Comparison of ENCODE assay signal across 35 mouse cellular contexts in the genomic region with DNA sequence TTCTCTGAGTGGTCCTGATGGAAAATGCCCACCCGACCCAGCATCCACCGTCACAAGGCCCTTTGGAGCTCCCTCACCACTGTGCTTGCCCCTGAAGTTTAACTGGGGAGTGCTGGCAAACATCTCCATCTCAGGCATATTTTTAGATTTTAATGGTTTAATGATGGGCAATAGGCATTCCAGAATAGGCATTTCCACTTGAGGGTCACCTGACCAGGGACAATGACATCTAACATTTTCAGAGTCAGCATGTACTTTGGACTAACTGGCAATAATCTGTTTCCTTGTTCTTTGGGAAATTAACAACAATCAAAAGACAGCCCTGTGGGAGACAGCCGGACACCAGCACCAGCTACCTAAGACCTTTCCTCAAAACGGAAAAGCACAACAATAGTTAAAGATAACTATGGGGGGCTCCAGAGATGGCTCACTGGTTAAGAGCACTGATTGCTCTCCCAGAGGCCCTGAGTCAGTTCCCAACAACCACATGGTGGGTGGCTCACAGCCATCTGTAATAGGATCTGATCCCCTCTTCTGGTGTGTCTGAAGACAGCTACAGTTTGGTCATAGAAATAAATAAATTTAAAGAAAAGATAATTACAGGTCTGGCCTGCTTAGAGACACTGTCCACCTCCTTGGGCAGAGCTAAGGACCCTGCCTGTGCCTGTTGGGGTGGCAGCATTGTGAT. TPM values are rescaled to one million over a fixed set of nuclear protein-coding genes. Genes with fewer than 3 reads are reported as not detected.
DNase-seq lines count a peak whose midpoint lies in the region; ATAC-seq and TF ChIP-seq lines count a peak whose summit lies in the region.
"Had no signal": no experiment of that assay in that cellular context is flagged by ENCODE, and none has a peak within 500 bp of the region (broad histone marks: within the 10 kb centered on the region; RNA-seq: fewer than 3 reads in every experiment).

No protein-coding gene starts in this region.

- H3K27ac ChIP-seq in kidney, adult 2 months (ENCODE audit: insufficient read depth, low read depth, low read length) = peak overlapping the region; percentile 65
- H3K27ac ChIP-seq in liver, adult 2 months (replicated peaks; ENCODE audit: insufficient read depth, low read depth, low read length) = no peak overlapping the region
- H3K27ac ChIP-seq in liver, embryonic 12.5 days = no peak overlapping the region
- H3K27ac ChIP-seq in intestine, embryonic 15.5 days = peak overlapping the region; percentile 66
- H3K27ac ChIP-seq: embryonic facial prominence, embryonic 15.5 days; forebrain, embryonic 12.5 days; hindbrain, embryonic 10.5 days; hindbrain, embryonic 15.5 days; lung, embryonic 15.5 days; midbrain, embryonic 13.5 days; stomach, embryonic 15.5 days had no signal

- H3K4me2 ChIP-seq in liver, embryonic 12.5 days = no peak overlapping the region
- 0 out of 2 replicates have a peak overlapping the region, but pooled peaks have one; percentile 7 for H3K4me2 ChIP-seq in intestine, embryonic 15.5 days (replicated peaks)
- H3K4me2 ChIP-seq: embryonic facial prominence, embryonic 15.5 days; forebrain, embryonic 12.5 days; hindbrain, embryonic 15.5 days; lung, embryonic 15.5 days; midbrain, embryonic 13.5 days; stomach, embryonic 15.5 days had no signal

- no peak overlapping the region for H3K9ac ChIP-seq in liver, adult 2 months (ENCODE audit: low read depth, low read length)
- H3K9ac ChIP-seq in liver, embryonic 12.5 days = no peak overlapping the region
- H3K9ac ChIP-seq in intestine, embryonic 15.5 days = no peak overlapping the region
- H3K9ac ChIP-seq: embryonic facial prominence, embryonic 15.5 days; forebrain, embryonic 12.5 days; forebrain, postnatal 0 days; hindbrain, embryonic 15.5 days; lung, embryonic 15.5 days; midbrain, embryonic 13.5 days; stomach, embryonic 15.5 days had no signal

- no peak overlapping the region for H3K4me3 ChIP-seq in kidney, adult 2 months (ENCODE audit: insufficient read depth, low read depth, low read length)
- no peak overlapping the region for H3K4me3 ChIP-seq in liver, adult 2 months (ENCODE audit: insufficient read depth, low read depth, low read length)
- H3K4me3 ChIP-seq in liver, embryonic 12.5 days = no peak overlapping the region
- H3K4me3 ChIP-seq in intestine, embryonic 15.5 days (replicated peaks) = no peak overlapping the region
- H3K4me3 ChIP-seq: embryonic facial prominence, embryonic 15.5 days; forebrain, embryonic 12.5 days; hindbrain, embryonic 10.5 days; hindbrain, embryonic 15.5 days; lung, embryonic 15.5 days; midbrain, embryonic 13.5 days; stomach, embryonic 15.5 days had no signal

- peak; percentile 85 for DNase-seq in kidney, adult 2 months
- no peak for DNase-seq in kidney, adult 18-20 months
- DNase-seq in liver, adult 2 months (ENCODE audit: extremely low read depth, low read depth, low spot score) = peak; percentile 79
- DNase-seq in gastrocnemius, adult 18-20 months (ENCODE audit: low spot score) = no peak
- DNase-seq in natural killer cell, adult 2 months (ENCODE audit: low spot score in 2 of 2) = no peak
- DNase-seq: adrenal gland, postnatal 25 days; cerebellum, adult 18-20 months; cerebellum, postnatal 10 days; forebrain, postnatal 0 days; gastrocnemius, postnatal 14 days; heart, postnatal 14 days; layer of hippocampus, postnatal 36 days; left cerebral cortex, postnatal 4 days; liver; lung, postnatal 36 days; retina, postnatal 1 day; right cerebral cortex, postnatal 14 days; thymus, postnatal 25 days had no signal

- H3K9me3 ChIP-seq in liver, embryonic 12.5 days (replicated peaks) = no peaks in the 10 kb centered on the region
- H3K9me3 ChIP-seq in intestine, embryonic 15.5 days = no peaks in the 10 kb centered on the region
- H3K9me3 ChIP-seq: embryonic facial prominence, embryonic 15.5 days; forebrain, embryonic 12.5 days; hindbrain, embryonic 10.5 days; hindbrain, embryonic 15.5 days; lung, embryonic 15.5 days; midbrain, embryonic 13.5 days; stomach, embryonic 15.5 days had no signal

- peaks cover 37% of the 10 kb centered on the region for H3K4me1 ChIP-seq in kidney, adult 2 months (ENCODE audit: control insufficient read depth, insufficient read depth, low read length)
- H3K4me1 ChIP-seq in liver, adult 2 months (ENCODE audit: control insufficient read depth, insufficient read depth, low read length) = peaks cover 3% of the 10 kb centered on the region; the same call in 1 of the 2 replicates
- H3K4me1 ChIP-seq in liver, embryonic 12.5 days = peaks cover 19% of the 10 kb centered on the region
- H3K4me1 ChIP-seq in intestine, embryonic 15.5 days (replicated peaks) = peaks cover 7% of the 10 kb centered on the region; the same call in 1 of the 2 replicates

- no peak for ATAC-seq in liver, embryonic 12.5 days
- ATAC-seq in intestine, embryonic 15.5 days = peak; percentile 61
- ATAC-seq: CD4-positive, CD25-positive, alpha-beta regulatory T cell, adult 4 months; forebrain, postnatal 0 days; inflammation-experienced regulatory T-cells, adult 6 months; midbrain, embryonic 13.5 days had no signal

- H3K79me2 ChIP-seq in liver, adult 2 months (ENCODE audit: control insufficient read depth, insufficient read depth, low read length) = no peaks in the 10 kb centered on the region

- H3K36me3 ChIP-seq in kidney, adult 2 months (ENCODE audit: control insufficient read depth, insufficient read depth, low read length) = no peaks in the 10 kb centered on the region
- H3K36me3 ChIP-seq in liver, adult 2 months (ENCODE audit: control insufficient read depth, insufficient read depth, low read length) = no peaks in the 10 kb centered on the region
- H3K36me3 ChIP-seq in liver, embryonic 12.5 days = no peaks in the 10 kb centered on the region
- no peaks in the 10 kb centered on the region for H3K36me3 ChIP-seq in intestine, embryonic 15.5 days
- H3K36me3 ChIP-seq: embryonic facial prominence, embryonic 15.5 days; forebrain, embryonic 12.5 days; hindbrain, embryonic 10.5 days; hindbrain, embryonic 15.5 days; lung, embryonic 15.5 days; midbrain, embryonic 13.5 days; stomach, embryonic 15.5 days had no signal

- WGBS in kidney, adult 2 months = 52% methylated on average over 4 of the region's 4 CpGs
- WGBS in liver, adult 2 months = 73% methylated on average over 4 of the region's 4 CpGs
- WGBS in liver, embryonic 12.5 days (ENCODE audit: insufficient replicate concordance) = 77% methylated on average over 4 of the region's 4 CpGs
- WGBS in intestine, embryonic 15.5 days = 55% methylated on average over 4 of the region's 4 CpGs

- no peaks in the 10 kb centered on the region for H3K27me3 ChIP-seq in kidney, adult 2 months (replicated peaks; ENCODE audit: control insufficient read depth, insufficient read depth, low read length)
- no peaks in the 10 kb centered on the region for H3K27me3 ChIP-seq in liver, adult 2 months (ENCODE audit: control insufficient read depth, insufficient read depth, low read length)
- H3K27me3 ChIP-seq in liver, embryonic 12.5 days (replicated peaks) = no peaks in the 10 kb centered on the region
- H3K27me3 ChIP-seq in intestine, embryonic 15.5 days (replicated peaks) = no peaks in the 10 kb centered on the region
- H3K27me3 ChIP-seq: embryonic facial prominence, embryonic 15.5 days; forebrain, embryonic 12.5 days; hindbrain, embryonic 15.5 days; lung, embryonic 15.5 days; midbrain, embryonic 13.5 days; stomach, embryonic 15.5 days had no signal

- TF ChIP-seq POLR2A in kidney, adult 2 months (IDR thresholded peaks at IDR 0.05; ENCODE audit: low read depth, low read length) = no peak
- TF ChIP-seq POLR2A in liver, adult 2 months (IDR thresholded peaks at IDR 0.05; ENCODE audit: extremely low read depth, insufficient read depth, low read length) = no peak

- no peak for TF ChIP-seq CTCF in kidney, adult 2 months (conservative IDR thresholded peaks at IDR 0.05; ENCODE audit: insufficient read depth, insufficient read length, low read depth, low read length)
- TF ChIP-seq CTCF in liver, adult 2 months (IDR thresholded peaks at IDR 0.05; ENCODE audit: low read depth, low read length) = no peak

RNA-seq across cellular contexts. Expression of a gene that starts 12.2 kb away (rescaled TPM):
- polyA plus RNA-seq in kidney, adult 2 months (2012; rRNA removed) = 448 and 498 TPM in 2 replicates
- 27.6 and 36.8 TPM in 2 replicates for total RNA-seq in liver, adult 2 months (2014; rRNA removed)
- polyA plus RNA-seq in liver, adult 2 months (2012; rRNA removed) = 52.5 and 62.5 TPM in 2 replicates
- 16.9 and 17.3 TPM in 2 replicates for polyA plus RNA-seq in liver, embryonic 12.5 days (2016; fragmentation: Nextera tagmentation; extraction: Ambion mirVana)
- 118 and 134 TPM in 2 replicates for polyA plus RNA-seq in intestine, embryonic 15.5 days (2015; fragmentation: Nextera tagmentation; extraction: Ambion mirVana)
- 10 to 100 TPM in 1 of 2 experiments, 1 to 10 TPM in 1; 9.1 to 10.2 TPM for total RNA-seq in gastrocnemius, adult 18-20 months (2021)

RNA-seq across cellular contexts. Expression of a gene that starts 15.8 kb away (rescaled TPM):
- 38.8 and 56.5 TPM in 2 replicates for polyA plus RNA-seq in kidney, adult 2 months (2012; rRNA removed)
- total RNA-seq in liver, adult 2 months (2014; rRNA removed) = 3.6 and 10.1 TPM in 2 replicates
- polyA plus RNA-seq in liver, adult 2 months (2012; rRNA removed) = 10.0 and 11.2 TPM in 2 replicates
- 0.11 and 0.21 TPM in 2 replicates for polyA plus RNA-seq in liver, embryonic 12.5 days (2016; fragmentation: Nextera tagmentation; extraction: Ambion mirVana)
- polyA plus RNA-seq in intestine, embryonic 15.5 days (2015; fragmentation: Nextera tagmentation; extraction: Ambion mirVana) = 0.43 TPM in 2 replicates
- 10 to 100 TPM; 11.4 to 94.8 TPM for total RNA-seq in gastrocnemius, adult 18-20 months (2021)
- polyA plus RNA-seq: liver, embryonic 16.5 days had no signal

RNA-seq across cellular contexts. Expression of a gene that starts 26.4 kb away (rescaled TPM):
- polyA plus RNA-seq in kidney, adult 2 months (2012; rRNA removed) = not detected in 2 replicates
- not detected in 2 replicates for total RNA-seq in liver, adult 2 months (2014; rRNA removed)
- polyA plus RNA-seq in liver, adult 2 months (2012; rRNA removed) = not detected in 2 replicates
- 0.73 TPM in 1 of 2 replicates, not detected in the other for polyA plus RNA-seq in liver, embryonic 12.5 days (2016; fragmentation: Nextera tagmentation; extraction: Ambion mirVana)
- not detected in 2 replicates for polyA plus RNA-seq in intestine, embryonic 15.5 days (2015; fragmentation: Nextera tagmentation; extraction: Ambion mirVana)
- not detected for total RNA-seq in gastrocnemius, adult 18-20 months (2021)
- total RNA-seq: adrenal gland, postnatal 25 days; common myeloid progenitor, adult 5-6 weeks; forebrain, postnatal 0 days; gastrocnemius, postnatal 14 days; heart, postnatal 14 days; layer of hippocampus, postnatal 36 days; left cerebral cortex, postnatal 4 days; megakaryocyte, adult 5-6 weeks had no signal
- polyA plus RNA-seq: embryonic facial prominence, embryonic 15.5 days; forebrain, embryonic 12.5 days; forebrain, postnatal 0 days; hindbrain, embryonic 15.5 days; large intestine, adult 2 months; liver, embryonic 16.5 days; lung, embryonic 15.5 days; midbrain, embryonic 13.5 days; neural tube, embryonic 14.5 days; stomach, embryonic 15.5 days had no signal

RNA-seq across cellular contexts. Expression of a gene that starts 28.7 kb away (rescaled TPM):
- polyA plus RNA-seq in kidney, adult 2 months (2012; rRNA removed) = 23.4 and 31.5 TPM in 2 replicates
- total RNA-seq in liver, adult 2 months (2014; rRNA removed) = 0.18 and 0.60 TPM in 2 replicates
- 0.45 TPM in 2 replicates for polyA plus RNA-seq in liver, adult 2 months (2012; rRNA removed)
- 2.8 and 5.0 TPM in 2 replicates for polyA plus RNA-seq in liver, embryonic 12.5 days (2016; fragmentation: Nextera tagmentation; extraction: Ambion mirVana)
- polyA plus RNA-seq in intestine, embryonic 15.5 days (2015; fragmentation: Nextera tagmentation; extraction: Ambion mirVana) = 6.2 and 6.3 TPM in 2 replicates
- 10 to 100 TPM; 16.6 to 99.8 TPM for total RNA-seq in gastrocnemius, adult 18-20 months (2021)

RNA-seq across cellular contexts. Expression of a gene that starts 29.0 kb away (rescaled TPM):
- 73.5 and 88.1 TPM in 2 replicates for polyA plus RNA-seq in kidney, adult 2 months (2012; rRNA removed)
- 0.13 and 0.18 TPM in 2 replicates for total RNA-seq in liver, adult 2 months (2014; rRNA removed)
- 0.34 and 0.35 TPM in 2 replicates for polyA plus RNA-seq in liver, adult 2 months (2012; rRNA removed)
- 0.75 and 0.79 TPM in 2 replicates for polyA plus RNA-seq in liver, embryonic 12.5 days (2016; fragmentation: Nextera tagmentation; extraction: Ambion mirVana)
- 56.2 and 60.4 TPM in 2 replicates for polyA plus RNA-seq in intestine, embryonic 15.5 days (2015; fragmentation: Nextera tagmentation; extraction: Ambion mirVana)
- not detected for total RNA-seq in gastrocnemius, adult 18-20 months (2021)
- total RNA-seq: common myeloid progenitor, adult 5-6 weeks; forebrain, postnatal 0 days had no signal
- polyA plus RNA-seq: CD4-positive, CD25-positive, alpha-beta regulatory T cell, adult 4 months; forebrain, embryonic 12.5 days; forebrain, postnatal 0 days; heart, embryonic 14.5 days; hindbrain, embryonic 10.5 days; inflammation-experienced regulatory T-cells, adult 6 months; midbrain, embryonic 13.5 days; neural tube, embryonic 14.5 days had no signal

Comparison
In these comparisons a context has a peak if more than half of its experiments do, and no peak if none do; other contexts are left out.
1. DNase-seq: peak in kidney, adult 2 months (single experiment) and liver, adult 2 months (single experiment); none in kidney, adult 18-20 months (single experiment), gastrocnemius, adult 18-20 months (single experiment) and natural killer cell, adult 2 months (0 of 2).
2. H3K27ac ChIP-seq: peak in kidney, adult 2 months (single experiment) and intestine, embryonic 15.5 days (single experiment); none in liver, adult 2 months (single experiment) and liver, embryonic 12.5 days (single experiment).